Mouse (Mus musculus) stomach, adult 2 months (tissue): ENCODE measurements around the gene Olfr91. TPM values are rescaled to one million over a fixed set of nuclear protein-coding genes. Genes with fewer than 3 reads are reported as not detected.

Source experiments
- polyA plus RNA-seq: library from polyadenylated mRNA; depleted of rRNA; stranded (reverse); fragments of >200 nt; gene quantifications from 2 replicates; pipeline ENCODE4 v1.2.3, GENCODE M21; 2012; rRNA removed

Olfr91 gene
- polyA plus RNA-seq = not detected in 2 replicates

GRCm38 (mm10) chr17:37098178-37098577 is at the start of gene Olfr91:
Olfr91 (minus strand) TSS chr17:37098278.

GRCm38 (mm10) chr17:37119988-37120387 is 21.9 kb upstream of the Olfr91 start, which contains the start of gene Olfr92:
Olfr92 (minus strand) TSS chr17:37120088.

DNA sequence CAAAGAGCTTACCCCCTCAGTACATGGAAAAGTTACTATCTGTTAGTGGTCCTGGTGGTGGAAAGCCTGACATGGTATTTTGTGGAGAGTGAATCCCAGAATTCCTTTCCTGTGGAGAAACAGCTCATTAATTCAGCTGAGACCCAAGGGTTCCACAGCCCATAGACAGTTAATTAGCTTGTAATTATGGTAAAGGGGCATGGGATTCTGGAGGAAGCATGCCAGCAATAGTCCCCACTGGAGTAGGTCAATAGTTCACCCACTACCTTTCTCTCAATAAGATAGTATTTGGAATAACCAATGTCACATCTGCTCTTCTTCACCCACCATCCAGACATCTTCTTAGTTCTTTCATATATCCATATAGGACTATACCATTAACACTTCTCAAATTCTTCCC is 9.7 kb downstream of the Olfr91 start, which contains the start of gene Olfr90:
Gene Olfr90, minus strand, starts transcription at position 101 of the 400 bp plus-strand sequence.

GRCm38 (mm10) chr17:37045611-37046311 is 52.3 kb downstream of the Olfr91 start, which contains the start of gene Gabbr1:
Gabbr1 (plus strand) TSS chr17:37045966.

Other genes with a start within 250 kb of the Olfr91 start
- gene Trim15, start 231.1 kb downstream of the Olfr91 start, polyA plus RNA-seq = 0.23 and 0.24 TPM in 2 replicates
- not detected in 2 replicates for gene Trim10, start 228.7 kb downstream of the Olfr91 start, polyA plus RNA-seq
- 0.14 and 0.38 TPM in 2 replicates for gene Trim40, start 208.2 kb downstream of the Olfr91 start, polyA plus RNA-seq
- gene Trim31, start 200.2 kb downstream of the Olfr91 start, polyA plus RNA-seq = not detected in 2 replicates
- gene Rnf39, start 155.4 kb downstream of the Olfr91 start, polyA plus RNA-seq = 13.0 and 39.4 TPM in 2 replicates
- gene Ppp1r11, start 146.5 kb downstream of the Olfr91 start, polyA plus RNA-seq = 13.9 and 20.2 TPM in 2 replicates
- 10.5 and 15.2 TPM in 2 replicates for gene Znrd1, start 139.7 kb downstream of the Olfr91 start, polyA plus RNA-seq
- 0.34 TPM in 1 of 2 replicates, not detected in the other for gene Znrd1as, start 139.7 kb downstream of the Olfr91 start, polyA plus RNA-seq
- gene 2410137M14Rik, start 117.0 kb downstream of the Olfr91 start, polyA plus RNA-seq = not detected in 2 replicates
- gene H2-M5, start 108.7 kb downstream of the Olfr91 start, polyA plus RNA-seq = 0.10 TPM in 1 of 2 replicates, not detected in the other
- gene Zfp57, start 97.1 kb downstream of the Olfr91 start, polyA plus RNA-seq = 0.31 and 0.65 TPM in 2 replicates
- not detected in 2 replicates for gene Mog, start 74.9 kb downstream of the Olfr91 start, polyA plus RNA-seq
- gene Gabbr1, start 52.3 kb downstream of the Olfr91 start, polyA plus RNA-seq = 8.1 and 12.3 TPM in 2 replicates
- gene Olfr90, start 9.8 kb downstream of the Olfr91 start, polyA plus RNA-seq = not detected in 2 replicates
- not detected in 2 replicates for gene Olfr92, start 21.8 kb upstream of the Olfr91 start, polyA plus RNA-seq
- gene Olfr93, start 63.2 kb upstream of the Olfr91 start, polyA plus RNA-seq = not detected in 2 replicates
- gene Ubd, start 95.6 kb upstream of the Olfr91 start, polyA plus RNA-seq = not detected in 2 replicates
- gene Olfr94, start 102.7 kb upstream of the Olfr91 start, polyA plus RNA-seq = not detected in 2 replicates
- not detected in 2 replicates for gene Olfr95, start 114.8 kb upstream of the Olfr91 start, polyA plus RNA-seq
- gene Olfr96, start 121.9 kb upstream of the Olfr91 start, polyA plus RNA-seq = not detected in 2 replicates
- gene Olfr97, start 139.1 kb upstream of the Olfr91 start, polyA plus RNA-seq = not detected in 2 replicates
- gene Olfr98, start 165.5 kb upstream of the Olfr91 start, polyA plus RNA-seq = not detected in 2 replicates
- 1.7 TPM in 2 replicates for gene H2-M3, start 171.9 kb upstream of the Olfr91 start, polyA plus RNA-seq
- gene Olfr99, start 185.2 kb upstream of the Olfr91 start, polyA plus RNA-seq = not detected in 2 replicates
- not detected in 2 replicates for gene Olfr101, start 206.0 kb upstream of the Olfr91 start, polyA plus RNA-seq
- gene Olfr102, start 218.8 kb upstream of the Olfr91 start, polyA plus RNA-seq = not detected in 2 replicates
- not detected in 2 replicates for gene Olfr103, start 241.4 kb upstream of the Olfr91 start, polyA plus RNA-seq